Mouse (Mus musculus): ENCODE results near the gene Gm21969. TPM values are rescaled to one million over a fixed set of nuclear protein-coding genes. Genes with fewer than 3 reads are reported as not detected.

Gm21969 gene
- polyA plus RNA-seq, 1 experiment from 2014 or later = not detected

- Histone ChIP-seq H3K27me3 (peaks cover 21% of the 10 kb centered on the region; the same call in 1 of the 2 replicates), H3K27ac (no peak overlapping the region), H3K9me3 (no peaks in the 10 kb centered on the region), H3K9ac (no peak overlapping the region), H3K4me3 (replicated peaks) (no peak overlapping the region), H3K4me2 (no peak overlapping the region), H3K36me3 (replicated peaks) (no peaks in the 10 kb centered on the region), H3K4me1 (peaks cover 56% of the 10 kb centered on the region)
- WGBS = 91% methylated on average over 8 of the region's 8 CpGs
- ATAC-seq (ENCODE audit: low FRiP score) = no peak
Observed at GRCm38 (mm10) chr4:139578389-139578788, 24.6 kb upstream of the Gm21969 start.

- H3K4me2 ChIP-seq = no peak overlapping the region
- no peak overlapping the region for H3K4me3 ChIP-seq (replicated peaks)
- H3K36me3 ChIP-seq (replicated peaks) = no peaks in the 10 kb centered on the region
- ATAC-seq (ENCODE audit: low FRiP score) = no peak
- no peaks in the 10 kb centered on the region for H3K9me3 ChIP-seq
- no peak overlapping the region for H3K27ac ChIP-seq
- WGBS = 72% methylated on average over 10 of the region's 10 CpGs
- no peak overlapping the region for H3K9ac ChIP-seq
- peaks cover 20% of the 10 kb centered on the region; the same call in 1 of the 2 replicates for H3K27me3 ChIP-seq
- H3K4me1 ChIP-seq = peaks cover 53% of the 10 kb centered on the region
Observed at GRCm38 (mm10) chr4:139579003-139579402, 24.0 kb upstream of the Gm21969 start.

DNA sequence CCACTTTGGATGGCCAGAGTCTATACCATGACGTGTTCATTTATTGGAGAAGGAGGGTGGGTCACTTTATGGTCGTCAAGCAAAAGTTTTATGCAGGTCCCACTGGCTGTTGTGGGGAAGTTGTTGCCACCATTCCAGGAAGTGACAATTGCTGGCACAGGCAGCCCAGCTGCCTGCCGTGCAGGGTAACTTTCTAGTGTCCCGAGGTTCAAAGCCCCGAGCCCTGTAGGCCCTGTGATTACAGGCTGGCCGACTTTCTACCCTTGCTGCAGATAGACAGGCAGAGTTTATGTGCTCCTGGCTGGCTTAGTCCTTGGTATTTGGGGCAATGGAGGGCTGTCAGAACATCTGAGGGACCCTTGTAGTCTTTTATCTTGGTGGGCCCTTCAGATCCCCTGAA lies 23.5 kb upstream of the Gm21969 start:
- H3K36me3 ChIP-seq (replicated peaks) = no peaks in the 10 kb centered on the region
- ATAC-seq (ENCODE audit: low FRiP score) = no peak
- peaks cover 20% of the 10 kb centered on the region; the same call in 1 of the 2 replicates for H3K27me3 ChIP-seq
- no peak overlapping the region for H3K27ac ChIP-seq
- WGBS = 73% methylated on average over 6 of the region's 6 CpGs
- H3K4me3 ChIP-seq (replicated peaks) = no peak overlapping the region
- peaks cover 54% of the 10 kb centered on the region for H3K4me1 ChIP-seq
- no peak overlapping the region for H3K4me2 ChIP-seq
- H3K9me3 ChIP-seq = no peaks in the 10 kb centered on the region
- H3K9ac ChIP-seq = no peak overlapping the region

- Histone ChIP-seq H3K4me3 (replicated peaks) (no peak overlapping the region), H3K36me3 (replicated peaks) (no peaks in the 10 kb centered on the region), H3K4me1 (peaks cover 50% of the 10 kb centered on the region), H3K9me3 (no peaks in the 10 kb centered on the region), H3K27me3 (peaks cover 17% of the 10 kb centered on the region; the same call in 1 of the 2 replicates), H3K4me2 (peak overlapping the region; percentile 31), H3K9ac (peak overlapping the region; percentile 44), H3K27ac (peak overlapping the region; percentile 38; the same call in 1 of the 2 replicates)
- ATAC-seq (ENCODE audit: low FRiP score) = no peak
- WGBS = 8% methylated on average over 14 of the region's 15 CpGs
Observed at GRCm38 (mm10) chr4:139580663-139581336, 22.2 kb upstream of the Gm21969 start.

- Histone ChIP-seq H3K4me3 (replicated peaks) (no peak overlapping the region), H3K4me2 (peak overlapping the region; percentile 31; the same call in 1 of the 2 replicates), H3K27me3 (peaks cover 10% of the 10 kb centered on the region; the same call in 1 of the 2 replicates), H3K9me3 (no peaks in the 10 kb centered on the region), H3K4me1 (peaks cover 42% of the 10 kb centered on the region), H3K9ac (peak overlapping the region; percentile 44; the same call in 1 of the 2 replicates), H3K36me3 (replicated peaks) (no peaks in the 10 kb centered on the region), H3K27ac (peak overlapping the region; percentile 38; the same call in 1 of the 2 replicates)
- 64% methylated on average over 6 of the region's 6 CpGs for WGBS
- ATAC-seq (ENCODE audit: low FRiP score) = no peak
Observed at GRCm38 (mm10) chr4:139581427-139582051, 21.4 kb upstream of the Gm21969 start.

GRCm38 (mm10) chr4:139582346-139582745 lies 20.6 kb upstream of the Gm21969 start:
- Histone ChIP-seq H3K9ac (no peak overlapping the region), H3K4me3 (replicated peaks) (no peak overlapping the region), H3K4me2 (no peak overlapping the region), H3K9me3 (no peaks in the 10 kb centered on the region), H3K36me3 (replicated peaks) (no peaks in the 10 kb centered on the region), H3K4me1 (peaks cover 36% of the 10 kb centered on the region), H3K27me3 (peaks cover 2% of the 10 kb centered on the region; the same call in 1 of the 2 replicates), H3K27ac (no peak overlapping the region)
- 85% methylated on average over 6 of the region's 6 CpGs for WGBS
- ATAC-seq (ENCODE audit: low FRiP score) = no peak

DNA sequence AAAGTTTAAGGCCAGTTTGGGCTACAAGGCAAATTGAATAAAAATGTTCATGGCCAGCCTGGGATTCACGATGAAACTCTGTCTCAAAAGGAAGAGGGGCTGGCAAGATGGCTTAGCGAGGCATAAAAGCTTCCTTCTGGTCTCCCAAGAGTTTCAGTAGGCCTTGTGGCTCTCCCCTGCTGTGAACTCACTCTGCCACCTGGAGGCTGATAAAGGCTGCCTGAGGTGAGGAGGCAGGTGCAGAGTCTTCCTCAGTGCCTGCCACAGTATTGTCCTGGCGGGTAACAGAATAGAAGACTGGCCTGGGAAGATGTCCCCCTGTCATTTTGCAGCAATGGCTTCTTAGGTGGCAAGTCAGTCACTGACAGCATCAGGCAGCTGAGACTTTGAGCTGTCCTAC lies 20.1 kb upstream of the Gm21969 start:
- ATAC-seq (ENCODE audit: low FRiP score) = no peak
- no peak overlapping the region for H3K4me2 ChIP-seq
- H3K27me3 ChIP-seq = no peaks in the 10 kb centered on the region
- H3K36me3 ChIP-seq (replicated peaks) = no peaks in the 10 kb centered on the region
- no peak overlapping the region for H3K9ac ChIP-seq
- H3K9me3 ChIP-seq = no peaks in the 10 kb centered on the region
- no peak overlapping the region for H3K4me3 ChIP-seq (replicated peaks)
- WGBS = 31% methylated on average over 3 of the region's 3 CpGs
- H3K4me1 ChIP-seq = peaks cover 36% of the 10 kb centered on the region
- H3K27ac ChIP-seq = no peak overlapping the region

- no peaks in the 10 kb centered on the region for H3K9me3 ChIP-seq
- H3K4me1 ChIP-seq = peaks cover 36% of the 10 kb centered on the region
- H3K4me2 ChIP-seq = no peak overlapping the region
- no peak overlapping the region for H3K4me3 ChIP-seq (replicated peaks)
- H3K9ac ChIP-seq = no peak overlapping the region
- no peak overlapping the region for H3K27ac ChIP-seq
- WGBS = 84% methylated on average over 11 of the region's 11 CpGs
- H3K36me3 ChIP-seq (replicated peaks) = no peaks in the 10 kb centered on the region
- H3K27me3 ChIP-seq = no peaks in the 10 kb centered on the region
- no peak for ATAC-seq (ENCODE audit: low FRiP score)
Observed at GRCm38 (mm10) chr4:139583629-139584245, 19.2 kb upstream of the Gm21969 start.

- Histone ChIP-seq H3K4me2 (no peak overlapping the region), H3K4me3 (replicated peaks) (no peak overlapping the region), H3K27me3 (no peaks in the 10 kb centered on the region), H3K4me1 (peaks cover 41% of the 10 kb centered on the region), H3K9ac (0 out of 2 replicates have a peak overlapping the region, but pooled peaks have one; percentile 9), H3K36me3 (replicated peaks) (no peaks in the 10 kb centered on the region), H3K27ac (no peak overlapping the region), H3K9me3 (no peaks in the 10 kb centered on the region)
- WGBS = 76% methylated on average over 11 of the region's 11 CpGs
- no peak for ATAC-seq (ENCODE audit: low FRiP score)
Observed at GRCm38 (mm10) chr4:139584704-139585103, 18.3 kb upstream of the Gm21969 start.

GRCm38 (mm10) chr4:139585713-139586112 lies 17.3 kb upstream of the Gm21969 start:
- Histone ChIP-seq H3K27me3 (no peaks in the 10 kb centered on the region), H3K4me2 (no peak overlapping the region), H3K27ac (no peak overlapping the region), H3K9ac (no peak overlapping the region), H3K36me3 (replicated peaks) (no peaks in the 10 kb centered on the region), H3K4me1 (peaks cover 42% of the 10 kb centered on the region), H3K9me3 (no peaks in the 10 kb centered on the region), H3K4me3 (replicated peaks) (no peak overlapping the region)
- WGBS = 86% methylated on average over 7 of the region's 7 CpGs
- ATAC-seq (ENCODE audit: low FRiP score) = no peak

DNA sequence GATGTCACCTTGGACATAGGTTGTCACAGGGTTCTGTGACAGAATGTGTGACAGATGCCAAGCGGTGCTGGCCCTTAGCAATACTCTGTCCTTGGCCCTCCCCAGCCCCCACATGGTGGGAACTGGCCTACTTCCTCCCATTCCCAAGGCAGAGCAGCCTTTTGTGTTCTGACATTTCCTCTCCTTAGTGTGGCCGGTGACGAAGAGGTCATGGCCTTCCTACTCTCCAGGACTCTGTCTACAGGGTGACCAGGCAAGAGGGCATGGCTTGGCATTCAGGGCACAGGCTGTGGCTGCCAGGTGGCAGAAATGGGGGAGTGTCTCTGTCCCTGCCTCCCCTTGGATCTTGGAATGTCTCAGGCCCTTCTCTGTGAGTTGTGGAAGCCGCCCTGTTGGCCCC lies 15.6 kb upstream of the Gm21969 start:
- no peaks in the 10 kb centered on the region for H3K9me3 ChIP-seq
- no peak overlapping the region for H3K4me3 ChIP-seq (replicated peaks)
- H3K36me3 ChIP-seq (replicated peaks) = no peaks in the 10 kb centered on the region
- 80% methylated on average over 4 of the region's 4 CpGs for WGBS
- H3K27me3 ChIP-seq = no peaks in the 10 kb centered on the region
- H3K4me2 ChIP-seq = no peak overlapping the region
- ATAC-seq (ENCODE audit: low FRiP score) = no peak
- H3K4me1 ChIP-seq = peaks cover 28% of the 10 kb centered on the region
- H3K27ac ChIP-seq = no peak overlapping the region
- H3K9ac ChIP-seq = no peak overlapping the region

DNA sequence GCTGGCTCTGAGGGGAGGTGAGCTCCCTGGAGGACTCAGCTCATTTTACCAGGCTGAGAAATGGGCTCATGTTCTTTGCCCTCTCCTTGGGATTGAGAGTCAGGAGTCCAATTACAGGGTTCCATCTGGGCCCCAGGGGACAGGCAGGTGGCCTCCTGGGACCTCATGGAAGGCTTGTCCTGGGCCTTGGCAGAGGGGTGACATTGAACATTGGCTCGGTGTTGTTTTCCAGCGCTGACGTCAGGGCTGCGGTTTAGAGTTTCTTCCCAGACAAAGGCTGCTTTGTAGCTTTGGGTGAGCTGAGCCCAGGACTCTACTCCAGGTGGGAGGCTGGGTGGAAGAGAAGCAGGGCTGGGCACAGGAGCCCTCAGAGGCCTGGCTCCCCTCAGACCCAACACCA lies 15.2 kb upstream of the Gm21969 start:
- Histone ChIP-seq H3K36me3 (replicated peaks) (no peaks in the 10 kb centered on the region), H3K9ac (no peak overlapping the region), H3K4me2 (no peak overlapping the region), H3K27ac (no peak overlapping the region), H3K4me3 (replicated peaks) (no peak overlapping the region), H3K27me3 (no peaks in the 10 kb centered on the region), H3K4me1 (peaks cover 27% of the 10 kb centered on the region), H3K9me3 (no peaks in the 10 kb centered on the region)
- ATAC-seq (ENCODE audit: low FRiP score) = no peak
- 83% methylated on average over 4 of the region's 4 CpGs for WGBS

Measured in forebrain, embryonic 12.5 days (tissue).